Mouse (Mus musculus) c-Kit-positive CD71-positive TER-119-negative erythroid progenitor cells, embryonic 14.5 days (primary cell): ENCODE results near the gene Col5a3.
A peak's percentile ranks its signal among the peaks of the same experiment; 100 is the strongest.
"Not testable (repeated sequence)": the region's sequence is repeated elsewhere in the genome, so short reads cannot be mapped to it uniquely, and the experiment has no call there.

Experiments used
- DNase-seq: peaks from one replicate; pipeline ENCODE4 v3.0.0-alpha.2; 2013; ENCODE audit warnings: low read depth

The Col5a3 gene

DNA sequence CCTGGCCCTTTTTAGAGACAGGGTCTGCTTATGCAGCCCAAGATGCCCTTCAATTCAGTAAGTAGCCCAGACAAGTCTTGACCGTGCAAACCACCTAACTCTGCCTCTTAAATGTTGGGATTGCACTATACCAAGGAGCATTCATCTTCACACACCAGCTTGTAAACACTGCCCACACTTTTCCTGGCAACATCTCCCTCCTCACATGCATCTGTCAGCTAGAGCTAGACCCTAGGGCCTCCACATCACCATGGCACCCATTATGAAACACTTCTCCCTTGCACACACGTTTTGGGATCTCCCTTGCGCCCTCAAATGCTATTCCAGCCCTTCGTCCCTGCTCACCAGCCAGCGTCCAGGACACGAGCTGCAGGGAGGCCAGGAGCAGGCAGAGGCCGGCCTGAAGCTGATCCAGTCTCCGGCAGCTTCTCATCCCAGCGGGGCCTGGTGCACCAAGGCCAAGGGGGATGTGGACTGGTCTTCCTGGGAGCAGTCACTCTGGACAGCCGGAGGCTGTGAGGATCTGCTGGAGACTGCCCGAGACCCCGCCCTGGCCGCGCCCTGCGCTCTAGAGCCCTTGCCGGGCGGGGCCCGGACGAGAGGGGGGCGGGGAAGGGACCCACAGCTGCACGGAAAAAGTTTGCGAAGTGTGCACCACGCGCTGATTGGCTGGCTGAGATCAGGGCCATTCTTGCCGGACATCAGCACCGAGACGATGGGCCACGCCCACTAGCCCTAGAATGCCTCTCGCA is at the start of gene Col5a3:
Gene Col5a3 (minus strand): TSS at position 547 of the 752 bp plus-strand sequence.
- DNase-seq, result no peak

DNA sequence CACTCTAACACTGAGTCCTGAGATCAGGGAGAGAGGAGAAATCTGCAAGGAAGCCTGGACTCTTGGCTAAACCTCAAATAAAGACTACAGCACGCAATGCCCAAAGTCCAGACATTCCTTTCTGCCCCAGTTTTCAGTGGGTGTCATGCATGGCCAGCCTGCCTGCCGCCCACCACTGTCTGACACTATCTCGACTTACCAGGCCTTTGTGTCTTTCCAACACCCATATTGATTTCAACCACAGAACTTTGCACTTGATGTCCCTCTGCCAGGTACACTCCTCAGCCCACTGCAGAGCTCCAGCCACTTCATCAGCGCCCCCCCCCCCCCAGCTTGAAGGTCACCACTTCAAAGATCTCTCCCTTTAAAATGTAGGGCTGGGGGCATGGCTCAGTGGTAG is 47.4 kb upstream of the Col5a3 start:
- DNase-seq, result no peak

DNA sequence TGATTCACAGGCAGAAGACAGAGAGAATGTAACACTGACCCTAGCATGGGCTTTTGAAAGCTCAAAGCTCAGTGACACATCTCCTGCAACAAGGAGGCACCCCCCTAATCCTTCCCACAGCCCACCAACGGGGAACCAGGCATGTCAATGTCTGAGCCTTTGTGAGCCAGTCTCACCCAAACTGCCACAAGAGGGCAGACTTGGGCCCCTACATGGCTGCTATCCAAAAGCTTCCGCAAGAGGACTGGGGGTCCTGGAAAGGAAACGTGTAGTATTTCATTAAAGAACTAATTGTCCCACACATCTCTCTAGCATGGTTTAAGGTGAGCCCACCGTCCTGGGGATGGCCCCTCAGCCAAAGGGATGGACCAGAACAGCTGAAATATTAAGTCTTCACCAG is 47.0 kb upstream of the Col5a3 start:
- DNase-seq, result no peak

DNA sequence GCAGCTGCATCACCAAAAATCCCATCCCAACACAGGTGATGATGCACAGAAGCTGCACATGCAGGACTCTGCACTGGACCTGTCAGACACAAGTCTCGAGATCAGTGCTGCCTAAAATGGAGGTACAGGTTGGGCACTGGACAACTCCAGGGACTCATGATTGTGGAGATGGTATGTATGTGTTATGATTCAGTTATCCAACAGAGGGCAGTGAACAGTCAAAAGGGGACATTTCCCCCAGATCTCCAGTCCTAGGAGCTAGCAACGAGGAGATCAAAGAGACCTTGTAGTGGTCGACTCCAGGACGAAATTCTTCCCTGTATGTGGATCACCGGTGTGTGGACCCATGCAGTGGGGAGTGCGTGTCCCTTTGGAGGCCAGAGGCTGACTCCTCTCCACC is 45.1 kb upstream of the Col5a3 start:
- DNase-seq, result no peak

DNA sequence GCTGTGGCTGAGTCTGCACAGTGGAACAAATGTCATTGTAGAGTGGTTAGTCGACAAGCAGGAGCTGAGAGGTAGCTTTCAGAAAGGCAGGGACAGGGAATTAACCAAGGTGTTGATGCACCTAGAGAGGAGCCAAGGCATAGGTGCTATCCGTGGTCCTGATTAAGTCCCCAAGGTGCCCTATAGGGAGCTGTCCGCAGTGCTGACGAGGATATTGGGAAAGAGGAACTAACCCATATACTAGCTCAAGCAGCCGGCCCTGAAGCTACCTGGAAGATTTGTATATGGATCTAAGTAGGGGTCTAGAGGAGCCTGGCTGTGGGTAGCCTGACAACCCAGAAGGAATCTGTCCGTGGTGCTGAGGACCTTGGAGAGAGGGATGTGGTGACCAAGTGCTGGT is 42.3 kb upstream of the Col5a3 start:
- DNase-seq, result peak; percentile 76

DNA sequence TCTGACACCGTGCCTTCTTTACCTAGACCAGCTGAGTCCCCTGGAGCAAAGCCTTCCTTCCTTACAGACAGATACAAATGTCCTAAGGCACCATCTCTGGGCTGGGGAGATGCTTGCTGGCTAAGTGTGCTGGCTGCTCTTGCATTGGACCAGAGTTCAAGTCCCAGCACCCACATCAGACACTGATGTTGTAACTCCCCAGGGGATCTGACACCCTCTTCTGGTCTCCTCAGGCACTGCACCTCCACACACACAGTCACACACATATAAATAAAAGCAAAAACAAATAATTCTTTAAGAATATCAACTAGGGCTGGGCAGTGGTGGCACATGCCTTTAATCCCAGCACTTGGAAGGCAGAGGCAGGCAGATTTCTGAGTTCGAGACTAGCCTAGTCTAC is 35.3 kb upstream of the Col5a3 start:
- DNase-seq, result no peak

DNA sequence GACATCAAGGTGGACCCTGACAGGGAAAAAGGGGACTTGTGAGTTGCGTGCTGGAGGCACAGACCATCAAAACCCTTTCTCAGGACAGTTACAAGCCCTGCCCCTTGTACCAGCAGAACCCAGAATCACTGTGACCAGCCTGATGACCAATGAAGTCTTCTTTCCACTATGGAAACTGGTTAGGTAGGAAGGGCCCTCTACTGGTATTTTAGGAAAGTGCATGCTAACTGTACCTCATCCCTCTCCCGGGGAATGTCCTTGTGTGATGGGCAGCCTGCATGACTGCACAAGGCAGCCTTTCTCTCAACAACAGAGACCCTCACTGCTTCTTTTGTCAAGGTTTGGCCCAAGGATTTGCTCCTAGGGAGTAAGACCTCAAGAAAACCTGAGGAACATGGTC is 27.8 kb upstream of the Col5a3 start:
- no peak for DNase-seq

DNA sequence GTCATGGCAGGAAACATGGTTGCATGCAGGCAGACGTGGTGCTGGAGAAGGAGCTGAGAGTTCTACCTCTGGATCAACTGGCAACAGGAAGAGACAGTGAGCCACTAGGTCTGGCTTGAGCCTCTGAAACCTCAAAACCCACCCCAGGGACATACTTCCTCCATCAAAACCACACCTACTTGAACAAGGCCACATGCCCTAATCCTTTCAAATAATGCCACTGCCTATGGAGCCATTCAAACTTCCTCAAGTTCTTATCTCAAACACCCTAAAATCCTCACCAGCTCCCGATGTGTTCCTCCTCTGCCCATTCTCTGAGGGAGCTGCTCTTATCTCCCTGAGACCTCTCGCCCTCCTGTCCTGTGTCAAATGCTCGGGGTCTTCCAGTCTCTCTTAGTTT is 27.3 kb upstream of the Col5a3 start:
- DNase-seq, result no peak

DNA sequence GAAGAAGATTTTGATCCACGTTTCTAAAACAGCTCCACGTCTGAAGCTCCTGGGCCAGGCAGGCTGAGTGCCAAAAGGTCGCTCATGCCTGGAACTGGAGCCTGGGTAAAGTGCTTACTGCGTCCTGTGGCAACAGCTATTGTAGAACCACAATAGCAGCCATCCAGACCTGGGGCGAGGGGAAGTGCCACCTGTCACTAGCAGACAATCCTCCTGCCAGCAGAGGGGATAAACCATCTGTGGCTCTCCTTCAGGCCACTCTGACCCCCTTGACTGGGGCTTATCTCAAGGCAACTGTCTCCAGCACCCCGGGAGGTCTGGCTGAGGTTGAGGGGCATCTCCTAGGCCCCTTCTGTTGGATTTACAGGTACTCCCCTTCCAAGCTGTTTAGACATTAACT is 24.1 kb upstream of the Col5a3 start:
- DNase-seq, result no peak

DNA sequence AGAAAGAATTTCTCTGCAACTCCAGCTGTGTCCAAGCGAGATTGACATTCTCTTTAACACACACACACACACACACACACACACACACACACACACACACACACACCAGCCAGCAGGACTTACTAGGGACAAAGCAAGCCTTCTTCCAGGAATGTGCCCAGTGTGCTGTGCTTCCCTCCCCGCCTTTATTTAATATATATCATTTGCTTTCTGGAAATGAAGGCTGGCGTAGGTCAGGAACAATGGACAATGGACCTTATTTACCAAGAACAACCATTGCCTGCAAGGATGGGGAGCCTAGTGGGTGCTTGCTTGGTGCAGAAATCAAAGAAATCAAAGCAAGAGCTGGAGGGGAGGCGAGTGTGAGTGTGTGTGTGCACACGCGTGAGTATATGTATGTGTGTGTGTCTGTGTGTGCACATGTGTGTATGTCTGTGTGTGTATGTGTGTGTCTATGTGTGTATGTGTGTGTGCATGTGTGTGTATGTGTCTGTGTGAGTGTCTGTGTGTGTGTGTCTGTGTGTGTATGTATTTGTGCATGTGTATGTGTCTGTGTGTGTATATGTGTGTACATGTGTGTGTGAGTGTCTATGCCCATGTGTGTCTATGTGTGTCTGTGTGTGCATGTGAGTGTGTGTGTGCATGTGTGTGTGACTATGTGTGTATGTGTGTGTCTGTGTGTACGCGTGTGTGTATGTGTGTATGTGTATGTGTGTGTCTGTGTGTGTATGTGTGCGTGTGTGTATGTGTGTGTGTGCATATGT is 22.5 kb upstream of the Col5a3 start:
- DNase-seq, result no peak

DNA sequence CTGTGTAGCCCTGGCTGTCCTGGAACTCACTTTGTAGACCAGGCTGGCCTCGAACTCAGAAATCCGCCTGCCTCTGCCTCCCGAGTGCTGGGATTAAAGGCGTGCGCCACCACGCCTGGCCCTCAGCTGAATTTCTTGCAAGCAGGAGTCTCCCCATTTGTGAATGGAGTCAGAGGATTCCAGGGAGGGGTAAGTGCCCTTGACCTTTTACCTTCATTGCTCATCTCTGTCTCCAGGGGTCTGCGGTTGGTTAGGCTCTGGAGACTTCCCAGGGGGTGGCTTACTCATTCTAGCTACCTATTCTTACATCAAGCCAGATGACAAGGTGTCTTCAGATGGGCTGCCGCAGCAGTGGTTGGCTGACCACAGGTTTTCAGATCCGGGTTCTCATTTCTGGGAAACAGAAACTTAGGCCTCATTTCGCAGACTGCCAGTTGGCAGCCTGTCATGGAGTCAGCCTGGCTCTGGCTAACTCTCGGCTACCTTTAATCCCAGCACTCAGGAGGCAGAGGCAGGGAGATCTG is 20.6 kb upstream of the Col5a3 start:
- DNase-seq, result not testable (repeated sequence)

DNA sequence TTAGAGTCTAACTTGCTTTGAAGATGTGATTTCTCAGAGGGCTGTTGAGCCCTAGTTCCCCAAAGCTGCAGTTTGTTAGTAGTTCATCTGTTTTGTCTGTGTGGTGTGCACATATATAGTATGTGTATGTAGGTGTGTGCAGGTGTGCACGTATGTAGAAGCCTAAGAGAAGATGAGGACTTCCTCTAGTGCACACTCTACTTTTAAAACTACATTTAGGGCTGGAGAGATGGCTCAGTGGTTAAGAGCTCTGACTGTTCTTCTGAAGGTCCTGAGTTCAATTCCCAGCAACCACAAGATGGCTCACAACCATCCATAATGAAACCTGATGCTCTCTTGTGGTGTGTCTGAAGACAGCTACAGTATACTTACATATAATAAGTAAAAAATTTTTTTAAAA is 20.0 kb upstream of the Col5a3 start:
- no peak for DNase-seq

DNA sequence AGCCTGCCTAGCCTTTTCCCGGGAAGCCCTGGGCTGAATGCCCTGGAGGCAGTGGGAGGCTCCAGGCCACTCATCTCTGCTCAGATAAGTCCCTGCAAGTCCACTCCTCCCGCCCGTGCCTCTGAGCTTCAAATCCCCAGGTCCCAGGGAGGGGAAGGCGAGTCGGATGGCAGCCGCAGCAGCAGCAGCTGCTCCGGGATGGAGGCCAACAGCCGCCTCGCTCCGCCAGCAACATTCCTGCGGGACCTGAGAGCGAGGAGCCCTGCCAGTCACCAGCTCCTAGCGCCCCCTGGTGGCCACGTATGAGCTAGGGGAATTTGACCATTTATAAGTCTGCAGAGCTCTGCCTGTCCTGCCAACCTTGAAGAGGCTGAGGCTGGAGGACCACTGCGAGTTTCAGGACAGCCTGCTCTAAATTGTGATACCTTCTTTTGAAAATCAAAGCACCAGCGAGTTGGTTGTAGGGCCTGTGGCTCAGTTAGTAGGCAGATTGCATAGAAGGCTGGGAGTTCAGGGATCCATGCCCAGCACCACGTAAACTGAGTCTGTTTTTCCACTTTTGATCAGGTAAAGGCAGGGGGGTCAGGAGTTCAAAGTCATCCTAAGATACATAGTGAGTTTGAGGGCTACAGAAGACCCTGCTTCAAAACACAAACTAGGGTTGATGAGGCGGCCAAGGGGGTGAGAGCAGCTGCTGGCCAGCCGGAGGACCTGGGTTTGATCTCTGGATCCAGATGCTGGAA is 16.2 kb upstream of the Col5a3 start:
- DNase-seq, result peak; percentile 45

DNA sequence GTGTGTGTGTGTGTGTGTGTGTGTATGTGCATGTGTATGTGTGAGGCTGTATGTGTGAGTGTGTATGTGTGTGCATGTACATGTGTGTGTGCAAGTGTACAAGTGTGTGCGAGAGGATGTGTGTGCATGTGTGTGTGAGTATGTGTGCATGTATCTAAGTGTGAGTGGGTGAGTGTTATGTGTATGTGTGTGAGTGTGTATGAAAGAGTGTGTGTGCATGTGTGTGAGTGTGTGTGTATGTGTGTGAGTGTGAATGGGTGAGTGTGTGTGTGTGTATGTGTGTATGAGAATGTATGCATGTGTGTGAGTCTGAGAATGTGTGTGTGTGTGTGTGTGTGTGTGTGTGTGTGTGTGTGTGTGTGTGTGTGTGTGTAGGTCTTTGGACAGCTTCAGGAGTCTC is 13.3 kb upstream of the Col5a3 start:
- DNase-seq, result no peak

DNA sequence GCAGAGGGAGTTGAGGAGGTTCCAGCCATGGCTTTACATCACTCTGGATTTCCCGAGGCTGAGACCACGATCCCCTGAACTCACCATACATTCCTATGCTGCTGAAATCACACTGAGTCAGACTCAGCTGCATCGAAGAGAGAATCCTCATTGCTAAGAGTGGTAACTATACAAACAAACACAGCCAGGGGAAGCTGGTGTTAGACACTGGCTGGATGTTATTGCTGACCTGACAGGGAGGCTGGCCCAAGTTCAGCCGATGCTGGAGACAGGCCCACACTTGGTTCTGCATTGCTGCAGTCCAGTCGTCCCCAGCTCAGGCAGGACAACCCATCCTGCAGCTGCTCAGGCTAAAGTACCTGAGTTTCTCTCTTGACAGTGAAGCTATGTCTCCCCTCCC is 10.9 kb upstream of the Col5a3 start:
- DNase-seq, result no peak

DNA sequence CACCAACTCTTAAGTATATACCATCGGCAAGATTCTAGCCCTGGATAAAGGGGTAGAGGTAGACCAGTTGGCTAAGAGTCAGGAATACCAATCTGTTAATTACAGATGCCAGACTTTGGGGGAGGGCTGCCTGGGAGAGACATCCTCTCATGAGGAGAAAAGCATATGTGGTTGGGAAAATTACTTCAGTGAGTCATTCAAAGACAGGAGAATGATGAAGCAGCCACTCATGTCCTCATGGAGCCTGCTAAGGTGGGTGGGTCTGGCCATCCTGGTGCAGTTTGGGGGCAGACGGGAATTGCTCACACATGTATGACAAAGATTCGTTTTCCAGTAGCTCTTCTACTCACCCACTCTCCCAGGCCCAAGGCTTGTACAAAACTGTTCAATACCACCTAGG is 8.0 kb upstream of the Col5a3 start:
- no peak for DNase-seq

DNA sequence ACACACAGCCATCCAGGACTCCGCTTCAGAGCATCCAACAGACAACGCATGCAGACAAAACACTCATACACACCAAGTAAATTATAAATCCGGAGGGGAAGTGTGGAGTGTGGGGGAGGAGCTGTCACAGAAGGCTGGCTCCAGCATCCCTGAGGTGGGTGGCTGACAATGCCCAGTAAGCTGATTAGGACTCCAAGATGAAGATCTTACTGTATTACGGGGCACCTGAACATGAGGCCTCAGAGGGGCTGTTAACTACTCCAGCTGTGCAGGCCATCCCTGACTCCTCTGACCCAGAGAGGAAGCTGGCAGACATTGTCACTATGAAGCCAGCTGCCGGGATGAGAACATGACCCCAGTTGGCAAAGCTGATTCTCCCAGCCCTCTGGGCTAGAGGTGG is 5.1 kb upstream of the Col5a3 start:
- no peak for DNase-seq

DNA sequence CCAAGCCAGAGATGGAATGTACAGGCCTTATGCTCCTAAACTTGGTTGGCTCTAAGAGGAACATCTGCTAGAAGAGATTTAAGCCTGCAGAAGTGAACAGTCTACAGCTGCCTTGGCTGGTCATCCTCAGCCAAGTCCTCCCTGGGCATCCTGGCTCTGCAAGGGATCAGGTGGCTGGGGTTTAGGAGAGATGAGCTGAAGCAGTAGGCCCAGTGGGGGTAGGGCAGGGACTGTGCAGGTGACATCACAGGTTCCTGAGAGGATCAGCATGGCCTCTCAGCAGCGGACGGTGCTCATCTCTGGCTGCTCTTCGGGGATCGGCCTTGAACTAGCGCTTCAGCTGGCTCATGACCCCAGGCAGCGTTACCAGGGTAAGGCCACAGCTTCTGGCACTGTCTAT is 3.4 kb upstream of the Col5a3 start, which contains the start of gene Rdh8:
Gene Rdh8 (plus strand): TSS at position 268 of the 400 bp plus-strand sequence.
- DNase-seq, result no peak

DNA sequence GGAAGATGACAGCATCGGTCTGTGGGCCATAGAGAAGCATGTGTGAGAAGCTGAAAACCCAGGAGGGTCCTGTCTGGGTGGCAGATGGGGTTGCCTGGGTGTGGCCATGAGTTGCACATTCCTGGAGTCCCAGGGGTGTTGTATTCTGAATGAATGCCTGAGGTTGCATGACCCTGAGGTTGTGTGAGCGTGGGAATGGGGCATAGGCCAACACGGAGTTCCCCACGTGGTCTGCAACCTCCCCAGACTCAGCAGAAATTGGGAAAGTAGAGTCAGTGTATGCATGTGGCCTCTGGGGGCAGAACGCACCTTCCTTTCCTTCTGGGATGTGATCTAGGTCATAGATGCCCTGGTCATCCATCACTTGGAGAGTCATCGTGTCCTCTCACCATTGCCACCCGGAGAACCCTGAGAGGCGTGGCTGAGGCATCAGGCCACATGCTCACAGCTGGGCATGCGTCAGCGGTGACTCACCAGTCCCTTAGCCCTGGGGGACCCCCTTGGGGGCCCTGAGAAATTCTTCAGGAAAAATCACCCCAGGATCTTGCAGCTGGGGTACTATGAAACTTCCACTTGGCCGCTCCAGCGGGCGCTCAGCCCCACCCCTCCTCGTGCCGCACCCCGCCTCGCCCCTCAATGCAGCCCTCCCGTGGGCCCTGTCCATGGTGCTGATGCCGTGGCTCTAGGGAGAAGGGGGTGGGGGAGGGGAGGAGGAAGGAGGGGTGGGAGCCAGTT is 2.2 kb downstream of the Col5a3 start:
- DNase-seq, result peak; percentile 29

DNA sequence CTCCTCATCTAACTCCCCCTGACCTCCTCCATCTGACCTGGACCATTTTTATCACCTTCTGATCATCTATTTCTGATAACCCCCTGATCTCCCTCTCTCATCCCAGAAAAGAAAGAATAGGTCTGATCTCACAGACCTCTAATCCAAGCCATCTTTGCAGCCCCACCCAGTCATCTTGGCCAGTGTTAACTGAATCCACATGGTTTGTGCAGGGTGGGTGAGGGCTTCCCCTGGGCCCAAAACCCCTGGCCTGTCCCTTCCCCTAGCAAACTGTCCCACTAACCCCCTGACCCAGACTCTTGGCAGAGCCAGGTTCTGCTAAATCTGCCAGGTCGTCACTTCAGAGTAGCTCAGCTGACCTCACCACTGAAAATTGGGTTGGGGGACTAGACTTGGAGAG is 4.1 kb downstream of the Col5a3 start:
- DNase-seq, result no peak

DNA sequence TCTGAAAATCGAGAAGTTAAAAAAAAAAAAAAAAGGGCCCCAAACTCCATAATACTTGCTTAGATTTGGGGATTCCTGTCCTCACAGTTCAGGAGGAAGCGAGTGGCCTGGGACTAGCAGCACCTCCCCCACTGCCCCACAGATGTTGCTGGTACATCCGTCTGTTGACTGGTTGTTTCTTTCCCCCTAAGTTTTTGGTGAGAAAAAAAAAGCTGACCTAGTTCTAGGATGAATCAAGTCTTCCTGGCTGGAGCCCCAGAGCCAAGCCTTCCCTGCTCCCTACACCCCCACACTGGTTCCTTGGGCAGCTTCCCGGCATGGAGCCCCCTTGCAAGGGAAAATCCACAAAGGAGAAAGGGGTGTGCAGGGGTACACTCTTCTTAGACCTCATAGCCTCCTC is 4.6 kb downstream of the Col5a3 start:
- no peak for DNase-seq

DNA sequence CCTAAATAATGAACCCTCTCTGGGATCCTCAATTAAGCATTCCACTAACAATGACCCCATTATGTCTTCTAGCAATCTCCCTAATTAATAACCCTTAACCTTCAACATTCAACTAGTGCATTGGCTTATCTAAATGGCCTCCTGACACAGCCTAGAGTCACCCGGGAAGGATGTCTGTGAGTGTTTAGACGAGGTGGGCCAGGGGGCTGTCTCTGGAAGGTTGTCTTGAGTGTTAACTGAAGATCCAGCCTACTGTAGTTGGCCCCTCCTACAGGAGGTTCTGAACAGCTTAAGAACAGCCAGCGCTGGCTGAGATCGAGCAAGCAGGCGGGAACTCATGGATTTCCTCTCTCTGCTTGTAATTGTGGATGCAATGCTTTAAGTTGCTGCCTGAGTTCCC is 9.2 kb downstream of the Col5a3 start:
- DNase-seq, result no peak
